Mouse (Mus musculus) ES-E14 (cell line): ENCODE measurements around the gene Prdm13. TPM values are rescaled to one million over a fixed set of nuclear protein-coding genes. Genes with fewer than 3 reads are reported as not detected.

Source experiments
- DNase-seq: peaks from one replicate; pipeline ENCODE4 v3.0.0-alpha.2; 2013; ENCODE audit warnings: low read depth, low spot score
- H3K27ac ChIP-seq: 2 replicates; pipeline ENCODE4 v1.5.1; 2012; ENCODE audit warnings: low read depth, mild to moderate bottlenecking, low read length, moderate library complexity, mixed read lengths; ENCODE audit not compliant: poor library complexity, insufficient read depth, severe bottlenecking
- H3K36me3 ChIP-seq: 2 replicates; pipeline ENCODE4 v1.6.1; 2012; ENCODE audit warnings: mild to moderate bottlenecking, low read length, moderate library complexity, mixed read lengths; ENCODE audit not compliant: control insufficient read depth, poor library complexity, insufficient read depth, severe bottlenecking
- H3K4me1 ChIP-seq, 2 experiments: fragments of 150-350 bp in 1 of 2; sonication (generic) in 1 of 2; 2 replicates each; pipeline ENCODE4 v1.6.1; 2012; ENCODE audit warnings: low read length in 2 of 2, mild to moderate bottlenecking in 1 of 2, mixed read lengths in 1 of 2; ENCODE audit not compliant: control insufficient read depth in 2 of 2, insufficient read depth in 2 of 2, poor library complexity in 1 of 2
- H3K4me3 ChIP-seq, 2 experiments: fragments of 150-350 bp in 1 of 2; sonication (generic) in 1 of 2; 2 replicates each; pipeline ENCODE4 v1.5.1; 2012; ENCODE audit warnings: low read length in 2 of 2, low read depth in 1 of 2, mild to moderate bottlenecking in 1 of 2, mixed read lengths in 1 of 2; ENCODE audit not compliant: insufficient read depth in 1 of 2, poor library complexity in 1 of 2, severe bottlenecking in 1 of 2
- H3K9ac ChIP-seq: 2 replicates; pipeline ENCODE4 v1.6.1; 2012; ENCODE audit warnings: low read depth, mild to moderate bottlenecking, low read length, mixed read lengths; ENCODE audit not compliant: poor library complexity, insufficient read depth, severe bottlenecking
- H3K9me3 ChIP-seq: fragments of 150-350 bp; sonication (generic); 2 replicates; pipeline ENCODE4 v1.6.1; 2012; ENCODE audit warnings: low read depth, mild to moderate bottlenecking, low read length; ENCODE audit not compliant: control insufficient read depth, insufficient read depth
- CHD2 ChIP-seq: IDR thresholded peaks from 2 replicates; pipeline ENCODE4 v1.6.1; 2014; ENCODE audit warnings: mild to moderate bottlenecking, low read depth, low read length, inconsistent platforms
- HCFC1 ChIP-seq: IDR thresholded peaks from 2 replicates; pipeline ENCODE4 v1.6.1; 2012; ENCODE audit warnings: low read length, inconsistent platforms, borderline replicate concordance; ENCODE audit not compliant: insufficient read depth
- MAFK ChIP-seq: IDR thresholded peaks from 2 replicates; pipeline ENCODE4 v1.6.1; 2014; ENCODE audit warnings: mild to moderate bottlenecking, low read depth, low read length, inconsistent platforms; ENCODE audit not compliant: insufficient read depth
- ZC3H11A ChIP-seq: IDR thresholded peaks from 2 replicates; pipeline ENCODE4 v1.6.1; 2012; ENCODE audit warnings: low read depth, mild to moderate bottlenecking, inconsistent platforms, low read length, borderline replicate concordance
- ZNF384 ChIP-seq: IDR thresholded peaks from 2 replicates; pipeline ENCODE4 v1.6.1; 2012; ENCODE audit warnings: low read depth, low read length, inconsistent platforms
- in situ Hi-C, 2 experiments: fragments of 600-800 bp; cut with MboI; formaldehyde crosslinking; loops; one replicate each; pipeline ENCODE4 v1.15.1; 2025; ENCODE audit warnings: low sequenced_read_pairs in 2 of 2, inconsistent platforms in 1 of 2; ENCODE audit not compliant: unreplicated experiment in 2 of 2
- total RNA-seq: library from RNA; depleted of rRNA; stranded (reverse); fragments of 300-350 nt; gene quantifications from 2 replicates; pipeline ENCODE4 v1.2.3, GENCODE M21; 2012; rRNA removed

Prdm13 gene
- total RNA-seq, 1 experiment = 0.27 TPM

GRCm38 (mm10) chr4:21658184-21658583 is 27.6 kb downstream of the Prdm13 start:
- DNase-seq = no peak
- Histone ChIP-seq H3K27ac (no peak overlapping the region), H3K4me3 (no peak overlapping the region), H3K9ac (no peak overlapping the region), H3K4me1 (no peaks in the 10 kb centered on the region), H3K36me3 (no peaks in the 10 kb centered on the region), H3K9me3 (no peaks in the 10 kb centered on the region)
- in situ Hi-C loops = no loop called here
- TF ChIP-seq HCFC1 (no peak), MAFK (no peak), ZNF384 (no peak), CHD2 (no peak), ZC3H11A (no peak)

- in situ Hi-C loops = no loop called here
- no peaks in the 10 kb centered on the region for H3K36me3 ChIP-seq
- H3K27ac ChIP-seq = no peak overlapping the region
- no peak for DNase-seq
- H3K4me1 ChIP-seq = no peaks in the 10 kb centered on the region
- TF ChIP-seq CHD2 (no peak), HCFC1 (no peak), MAFK (no peak), ZC3H11A (no peak), ZNF384 (no peak)
- no peak overlapping the region for H3K4me3 ChIP-seq
- H3K9me3 ChIP-seq = no peaks in the 10 kb centered on the region
- no peak overlapping the region for H3K9ac ChIP-seq
Observed at GRCm38 (mm10) chr4:21629275-21629583, 56.5 kb downstream of the Prdm13 start.

GRCm38 (mm10) chr4:21628367-21629274 is 57.1 kb downstream of the Prdm13 start:
- H3K9ac ChIP-seq = no peak overlapping the region
- no peak overlapping the region for H3K27ac ChIP-seq
- H3K4me3 ChIP-seq = no peak overlapping the region
- H3K4me1 ChIP-seq = no peaks in the 10 kb centered on the region
- no peaks in the 10 kb centered on the region for H3K9me3 ChIP-seq
- in situ Hi-C loops = no loop called here
- DNase-seq = no peak
- no peaks in the 10 kb centered on the region for H3K36me3 ChIP-seq
- TF ChIP-seq ZC3H11A (no peak), HCFC1 (no peak), MAFK (no peak)

Other genes with a start within 250 kb of the Prdm13 start
- 26.7 and 34.2 TPM in 2 replicates for gene Ccnc, start 41.7 kb upstream of the Prdm13 start, total RNA-seq
- 25.4 and 28.3 TPM in 2 replicates for gene Usp45, start 81.2 kb upstream of the Prdm13 start, total RNA-seq
- gene Tstd3, start 81.2 kb upstream of the Prdm13 start, total RNA-seq = 5.0 and 9.3 TPM in 2 replicates
- gene Pnisr, start 161.6 kb upstream of the Prdm13 start, total RNA-seq = 76.7 and 107 TPM in 2 replicates
- gene Coq3, start 193.7 kb upstream of the Prdm13 start, total RNA-seq = 6.3 and 9.1 TPM in 2 replicates
- 1.5 and 2.0 TPM in 2 replicates for gene Faxc, start 245.4 kb upstream of the Prdm13 start, total RNA-seq